Mouse (Mus musculus) NIH3T3 (cell line): Measurements from ENCODE around the gene Myo16.
A peak's percentile ranks its signal among the peaks of the same experiment; 100 is the strongest.

Source experiments
- DNase-seq: peaks from one replicate; pipeline ENCODE4 v3.0.0-alpha.2; 2012; ENCODE audit warnings: low read depth

Myo16 gene

GRCm38 (mm10) chr8:10413881-10414280 lies 260.2 kb downstream of the Myo16 start:
- no peak for DNase-seq

GRCm38 (mm10) chr8:10414684-10415212 lies 261.0 kb downstream of the Myo16 start:
- peak; percentile 90 for DNase-seq

GRCm38 (mm10) chr8:10415288-10415687 lies 261.6 kb downstream of the Myo16 start:
- DNase-seq: no peak

DNA sequence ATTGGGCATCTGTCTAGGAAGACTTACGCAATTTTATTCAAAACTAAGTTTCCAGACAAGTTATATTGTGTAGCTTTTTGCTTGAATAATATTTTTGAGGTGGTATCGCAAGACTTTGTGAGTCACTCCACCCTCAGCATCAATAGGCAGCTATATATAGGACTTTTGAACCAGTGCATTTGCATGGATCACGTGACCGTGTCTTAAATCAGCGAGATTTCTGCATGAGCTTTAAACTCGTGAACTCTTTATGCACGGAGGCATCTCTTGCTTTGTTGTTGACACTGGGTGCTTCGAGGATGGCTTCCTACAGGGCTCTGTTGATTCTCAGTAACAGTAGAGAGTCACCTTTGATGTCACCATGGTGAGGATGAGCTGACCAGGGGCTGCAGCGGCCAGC lies 262.2 kb downstream of the Myo16 start:
- peak; percentile 36 for DNase-seq

GRCm38 (mm10) chr8:10416806-10417205 lies 263.1 kb downstream of the Myo16 start:
- DNase-seq: no peak

DNA sequence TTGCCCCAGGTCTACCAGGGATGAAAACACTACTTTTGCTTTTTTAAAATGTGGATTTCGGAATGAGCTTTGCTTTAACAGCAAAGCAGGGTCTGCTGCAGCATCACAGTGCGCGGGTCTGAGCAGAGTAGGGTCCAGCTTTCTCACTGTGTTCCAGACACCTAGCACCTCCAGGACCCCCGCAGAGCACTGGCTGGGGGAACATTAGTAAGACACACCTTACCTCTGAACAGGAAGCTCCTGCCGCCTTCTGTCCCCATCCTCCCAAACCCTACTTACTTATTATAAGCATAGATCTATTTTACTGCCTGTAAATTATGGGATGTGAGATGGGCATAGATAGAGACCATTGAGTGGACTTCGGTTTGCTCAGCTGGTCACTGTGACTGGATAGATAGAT lies 263.6 kb downstream of the Myo16 start:
- DNase-seq: no peak

- DNase-seq: no peak
Observed at GRCm38 (mm10) chr8:10418013-10418412, 264.3 kb downstream of the Myo16 start.

GRCm38 (mm10) chr8:10418971-10419370 lies 265.3 kb downstream of the Myo16 start:
- no peak for DNase-seq

GRCm38 (mm10) chr8:10419726-10420125 lies 266.0 kb downstream of the Myo16 start:
- no peak for DNase-seq

DNA sequence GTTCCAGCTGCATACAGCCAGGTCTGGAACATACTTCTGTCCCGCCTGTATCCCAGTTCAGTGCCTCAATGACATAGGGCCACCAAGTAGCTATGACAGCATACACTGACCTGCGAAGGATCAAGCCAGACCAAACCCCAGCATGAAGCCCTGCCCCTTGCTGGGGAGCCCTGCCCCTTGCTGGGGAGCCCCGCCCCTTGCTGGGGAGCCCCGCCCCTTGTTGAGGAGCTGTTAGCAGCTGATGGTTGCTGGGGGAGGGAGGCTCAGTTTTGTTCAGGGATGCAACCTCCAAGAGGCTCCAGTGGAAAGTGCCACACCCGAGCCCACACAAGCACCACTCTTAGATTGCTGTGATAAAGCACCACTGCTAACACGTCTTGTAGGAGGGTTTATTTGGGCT lies 266.8 kb downstream of the Myo16 start:
- DNase-seq: no peak

- no peak for DNase-seq
Observed at GRCm38 (mm10) chr8:10421516-10422090, 267.9 kb downstream of the Myo16 start.

GRCm38 (mm10) chr8:10435492-10435891 lies 281.8 kb downstream of the Myo16 start:
- DNase-seq: no peak

DNA sequence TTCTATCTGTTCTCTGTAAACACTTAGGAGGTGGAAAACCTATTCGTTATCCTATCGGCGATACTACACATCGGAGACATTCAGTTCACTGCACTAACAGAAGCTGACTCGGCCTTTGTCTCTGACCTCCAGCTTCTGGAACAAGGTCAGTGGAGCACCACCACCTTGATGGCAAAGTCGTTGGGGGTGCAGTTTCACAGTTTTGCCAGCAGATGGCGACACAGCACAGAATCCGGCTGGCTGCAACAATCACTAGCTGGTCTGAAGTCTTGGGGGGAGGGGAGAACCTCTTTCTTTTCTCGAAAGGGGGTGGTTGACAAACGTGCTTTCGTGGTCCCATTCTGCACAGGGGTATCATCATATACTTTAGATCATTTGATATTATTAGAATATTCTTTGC lies 285.1 kb downstream of the Myo16 start:
- DNase-seq: peak; percentile 78

DNA sequence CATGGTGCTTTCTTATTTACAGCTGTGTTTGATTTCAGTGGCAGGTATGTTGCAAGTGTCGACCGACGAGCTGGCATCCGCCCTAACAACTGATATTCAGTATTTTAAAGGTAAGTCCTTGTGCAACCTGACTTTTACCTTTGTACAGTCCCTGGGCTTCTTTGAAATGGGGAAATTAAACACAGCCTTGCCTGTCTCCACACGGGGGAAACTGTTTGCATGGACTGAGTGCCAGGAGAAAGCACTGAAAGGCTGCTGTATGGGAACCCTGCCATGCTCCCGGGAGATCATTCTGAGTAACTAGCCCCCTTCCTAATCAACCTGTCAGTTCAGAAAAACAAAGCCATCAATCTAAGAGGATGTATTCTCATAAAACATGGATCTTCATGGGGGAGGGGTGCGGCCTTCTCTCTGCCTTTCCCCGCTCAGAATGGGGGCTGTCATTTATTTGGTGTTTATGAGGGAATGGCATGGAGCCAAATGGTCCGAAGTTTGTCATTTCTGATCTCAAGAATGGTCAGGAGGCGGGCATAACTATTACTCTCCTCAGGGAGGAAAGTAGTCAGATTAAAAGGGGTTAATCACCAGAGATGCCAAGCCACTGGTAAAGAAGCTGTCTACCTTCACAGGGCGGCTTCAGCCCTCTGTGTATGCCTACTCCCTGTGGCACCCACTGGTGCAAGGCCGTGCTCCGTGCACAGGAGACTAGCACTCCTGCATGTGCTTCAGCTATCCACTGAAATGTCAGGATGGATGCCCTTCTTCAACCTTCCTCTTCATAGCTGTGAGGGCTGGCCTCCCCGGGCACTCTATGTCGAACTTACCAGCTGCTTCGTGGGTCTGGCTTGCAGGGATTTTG lies 286.1 kb downstream of the Myo16 start:
- DNase-seq: no peak

DNA sequence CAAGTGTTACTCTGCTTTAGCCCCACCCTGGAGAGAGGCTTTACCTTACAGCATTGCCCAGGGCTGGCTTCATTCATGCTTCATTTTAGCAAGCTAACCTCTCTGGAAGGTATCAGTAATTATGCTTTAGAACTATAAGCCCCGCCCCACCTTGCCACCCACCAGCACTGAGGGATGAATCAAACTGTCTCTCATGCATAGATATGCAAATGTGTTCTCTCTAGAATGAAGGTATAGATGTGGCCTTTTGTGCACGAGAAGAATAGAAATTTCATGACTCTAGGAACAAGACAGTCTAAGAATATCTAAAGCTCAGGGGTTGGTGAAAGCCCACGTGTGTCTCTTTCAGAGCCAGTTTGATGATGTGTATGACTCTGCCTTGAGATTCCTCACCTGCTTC lies 288.9 kb downstream of the Myo16 start:
- no peak for DNase-seq

DNA sequence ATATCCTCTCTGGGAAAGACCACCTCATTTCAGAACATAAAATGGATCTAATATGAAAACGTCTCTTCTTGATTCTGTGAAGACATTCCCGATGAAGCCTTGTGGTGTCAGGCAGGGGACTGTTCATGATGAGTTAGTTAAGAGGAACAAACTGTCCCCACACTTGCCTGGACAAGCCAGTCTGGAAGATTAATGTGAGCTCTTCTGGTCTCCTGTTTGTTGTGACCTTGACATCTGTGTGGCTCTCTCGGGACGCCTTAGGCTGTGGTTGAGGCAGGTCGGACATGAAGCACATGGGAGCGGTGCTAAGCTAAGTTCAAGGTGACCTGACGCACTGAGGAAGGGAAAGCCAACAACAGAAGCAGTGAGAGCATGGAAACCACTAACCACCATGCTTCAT lies 291.3 kb downstream of the Myo16 start:
- no peak for DNase-seq

GRCm38 (mm10) chr8:10448545-10448944 lies 294.8 kb downstream of the Myo16 start:
- no peak for DNase-seq

- no peak for DNase-seq
Observed at GRCm38 (mm10) chr8:10453046-10453445, 299.3 kb downstream of the Myo16 start.

- DNase-seq: no peak
Observed at GRCm38 (mm10) chr8:10458151-10458649, 304.5 kb downstream of the Myo16 start.

DNA sequence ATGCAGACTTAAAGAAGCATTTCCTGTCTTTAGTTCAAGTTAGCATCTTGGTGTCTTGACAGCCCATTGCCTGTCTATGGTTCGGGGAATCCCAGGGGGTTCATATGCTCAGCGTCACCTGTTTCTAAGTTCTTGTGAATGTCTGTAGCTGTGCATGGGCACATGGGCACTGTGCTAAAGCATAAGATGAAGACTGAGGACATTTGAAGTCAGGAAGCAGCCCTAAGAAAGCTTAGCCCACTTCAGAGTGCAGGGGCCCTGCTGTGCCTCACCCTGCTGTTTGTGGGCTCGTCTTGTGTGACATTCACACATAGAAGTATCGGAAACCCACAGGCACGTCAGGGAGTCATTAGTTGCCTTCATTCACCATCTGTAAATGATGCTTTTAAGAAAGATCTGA lies 308.6 kb downstream of the Myo16 start:
- DNase-seq: no peak

DNA sequence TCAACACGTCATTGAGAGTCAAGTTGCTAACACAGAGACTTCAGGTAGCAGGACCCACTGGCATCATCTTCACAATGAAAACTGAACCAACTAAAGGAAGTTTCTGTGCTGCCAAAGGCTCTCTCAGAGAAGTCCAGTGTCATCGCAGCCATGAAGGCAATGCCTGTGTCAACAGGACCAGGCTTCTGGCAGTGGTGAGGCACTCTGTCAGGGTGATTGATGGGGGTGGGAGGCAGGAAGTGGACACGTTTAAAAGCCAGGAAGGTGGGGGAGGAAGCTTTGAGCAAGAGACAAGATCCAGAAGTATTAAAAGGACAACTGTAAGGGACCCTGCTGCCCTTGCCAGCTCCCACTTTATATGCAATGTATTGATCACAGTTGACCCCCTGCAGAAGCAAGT lies 314.8 kb downstream of the Myo16 start:
- DNase-seq: no peak

GRCm38 (mm10) chr8:10469658-10470057 lies 315.9 kb downstream of the Myo16 start:
- DNase-seq: peak; percentile 65

DNA sequence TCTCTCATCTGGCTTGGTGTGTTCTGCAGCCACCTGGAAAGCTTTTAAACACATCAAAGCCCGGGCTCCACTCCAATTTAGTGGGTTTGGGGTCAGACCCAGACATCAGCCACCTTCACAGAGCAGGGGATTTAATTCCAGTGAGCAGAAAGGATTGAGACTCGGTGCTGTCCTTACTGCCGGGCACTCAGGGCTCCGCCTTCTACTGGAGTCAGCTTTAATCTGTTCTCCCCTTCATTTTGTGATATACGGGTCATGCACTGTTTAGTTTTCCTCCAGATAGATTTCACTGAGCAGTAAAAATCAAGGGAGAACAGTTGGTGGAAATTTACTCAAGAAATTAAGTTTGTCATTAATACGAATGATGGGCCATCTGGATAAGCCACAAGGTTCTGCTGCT lies 316.6 kb downstream of the Myo16 start:
- DNase-seq: no peak
